In genomic region chrX:9201954-9202353, GRCm38 (mm10) we compare ENCODE assay signal across 15 mouse cellular contexts. TPM values are rescaled to one million over a fixed set of nuclear protein-coding genes. Genes with fewer than 3 reads are reported as not detected.
A peak's percentile ranks its signal among the peaks of the same experiment; 100 is the strongest.
DNase-seq lines count a peak whose midpoint lies in the region; ATAC-seq and TF ChIP-seq lines count a peak whose summit lies in the region.
"Had no signal": no experiment of that assay in that cellular context is flagged by ENCODE, and none has a peak within 500 bp of the region (broad histone marks: within the 10 kb centered on the region; RNA-seq: fewer than 3 reads in every experiment).

No protein-coding gene starts in this region.

- H3K36me3 ChIP-seq in midbrain, embryonic 12.5 days, result no peaks in the 10 kb centered on the region
- H3K36me3 ChIP-seq in midbrain, embryonic 11.5 days (ENCODE audit: control insufficient read depth, insufficient read depth, low read length), result no peaks in the 10 kb centered on the region
- H3K36me3 ChIP-seq in forebrain, embryonic 16.5 days (ENCODE audit: control insufficient read depth, insufficient read depth), result no peaks in the 10 kb centered on the region
- H3K36me3 ChIP-seq in midbrain, postnatal 0 days (ENCODE audit: insufficient read depth, low read length), result no peaks in the 10 kb centered on the region
- H3K36me3 ChIP-seq: embryonic facial prominence, embryonic 10.5 days; intestine, embryonic 15.5 days; liver, embryonic 12.5 days had no signal

- H3K4me2 ChIP-seq in midbrain, embryonic 12.5 days (replicated peaks), result 0 out of 2 replicates have a peak overlapping the region, but pooled peaks have one; percentile 3
- no peak overlapping the region for H3K4me2 ChIP-seq in midbrain, embryonic 11.5 days
- H3K4me2 ChIP-seq in forebrain, embryonic 16.5 days (ENCODE audit: low read length), result peak overlapping the region; percentile 35; the same call in 1 of the 2 replicates
- peak overlapping the region; percentile 16 for H3K4me2 ChIP-seq in midbrain, postnatal 0 days (ENCODE audit: low read depth, low read length, poor library complexity, severe bottlenecking)
- H3K4me2 ChIP-seq: intestine, embryonic 15.5 days; liver, embryonic 12.5 days had no signal

- no peak for TF ChIP-seq CTCF in cerebellum, adult 2 months (IDR thresholded peaks at IDR 0.05; ENCODE audit: borderline replicate concordance, insufficient read depth, low read depth, low read length)
- TF ChIP-seq CTCF in midbrain, postnatal 0 days (IDR thresholded peaks at IDR 0.05), result no peak

- peak overlapping the region; percentile 15 for H3K4me3 ChIP-seq in cerebellum, adult 2 months (replicated peaks; ENCODE audit: insufficient read depth, low read depth, low read length)
- H3K4me3 ChIP-seq in midbrain, embryonic 12.5 days, result no peak overlapping the region
- H3K4me3 ChIP-seq in midbrain, embryonic 11.5 days (ENCODE audit: low read depth, low read length), result no peak overlapping the region
- H3K4me3 ChIP-seq in forebrain, embryonic 16.5 days (replicated peaks; ENCODE audit: low read length), result peak overlapping the region; percentile 9
- peak overlapping the region; percentile 16; the same call in 1 of the 2 replicates for H3K4me3 ChIP-seq in midbrain, postnatal 0 days (ENCODE audit: low read depth, low read length)
- H3K4me3 ChIP-seq: embryonic facial prominence, embryonic 10.5 days; intestine, embryonic 15.5 days; liver, embryonic 12.5 days had no signal

- peaks cover 5% of the 10 kb centered on the region; the same call in 1 of the 2 replicates for H3K4me1 ChIP-seq in cerebellum, adult 2 months (ENCODE audit: control insufficient read depth, insufficient read depth, low read length)
- H3K4me1 ChIP-seq in midbrain, embryonic 12.5 days, result no peaks in the 10 kb centered on the region
- peaks cover 2% of the 10 kb centered on the region; the same call in 1 of the 2 replicates for H3K4me1 ChIP-seq in midbrain, embryonic 11.5 days (ENCODE audit: control insufficient read depth, insufficient read depth, low read length)
- no peaks in the 10 kb centered on the region for H3K4me1 ChIP-seq in forebrain, embryonic 16.5 days (replicated peaks; ENCODE audit: control insufficient read depth, insufficient read depth, low read length)
- no peaks in the 10 kb centered on the region for H3K4me1 ChIP-seq in midbrain, postnatal 0 days (ENCODE audit: insufficient read depth, low read length)
- H3K4me1 ChIP-seq: intestine, embryonic 15.5 days had no signal

- H3K9me3 ChIP-seq in midbrain, embryonic 12.5 days, result no peaks in the 10 kb centered on the region
- no peaks in the 10 kb centered on the region for H3K9me3 ChIP-seq in midbrain, embryonic 11.5 days (ENCODE audit: control insufficient read depth, low read length)
- no peaks in the 10 kb centered on the region for H3K9me3 ChIP-seq in forebrain, embryonic 16.5 days (ENCODE audit: control insufficient read depth, low read length)
- no peaks in the 10 kb centered on the region for H3K9me3 ChIP-seq in midbrain, postnatal 0 days (ENCODE audit: low read length)
- H3K9me3 ChIP-seq: intestine, embryonic 15.5 days; liver, embryonic 12.5 days had no signal

- no peak overlapping the region for H3K9ac ChIP-seq in midbrain, embryonic 12.5 days (replicated peaks)
- H3K9ac ChIP-seq in midbrain, embryonic 11.5 days (ENCODE audit: low read length), result no peak overlapping the region
- H3K9ac ChIP-seq in forebrain, embryonic 16.5 days (replicated peaks; ENCODE audit: low read depth, low read length), result no peak overlapping the region
- no peak overlapping the region for H3K9ac ChIP-seq in midbrain, postnatal 0 days (replicated peaks; ENCODE audit: low read length, poor library complexity, severe bottlenecking)
- H3K9ac ChIP-seq: intestine, embryonic 15.5 days; liver, embryonic 12.5 days had no signal

- peak overlapping the region; percentile 30; the same call in 1 of the 2 replicates for H3K27ac ChIP-seq in cerebellum, adult 2 months (ENCODE audit: insufficient read depth, low read length)
- no peak overlapping the region for H3K27ac ChIP-seq in midbrain, embryonic 12.5 days (replicated peaks)
- H3K27ac ChIP-seq in midbrain, embryonic 11.5 days (ENCODE audit: low read depth, low read length), result no peak overlapping the region
- H3K27ac ChIP-seq in forebrain, embryonic 16.5 days (ENCODE audit: low read length), result 0 out of 2 replicates have a peak overlapping the region, but pooled peaks have one; percentile 4
- no peak overlapping the region for H3K27ac ChIP-seq in midbrain, postnatal 0 days (ENCODE audit: low read depth, low read length)
- H3K27ac ChIP-seq: embryonic facial prominence, embryonic 10.5 days; intestine, embryonic 15.5 days; liver, embryonic 12.5 days had no signal

- TF ChIP-seq POLR2A in cerebellum, adult 2 months (IDR thresholded peaks at IDR 0.05; ENCODE audit: borderline replicate concordance, insufficient read depth, low read length), result no peak

- peak; percentile 31 for ATAC-seq in midbrain, embryonic 12.5 days (ENCODE audit: low FRiP score, low read depth)
- ATAC-seq in midbrain, embryonic 11.5 days (ENCODE audit: low FRiP score), result no peak
- ATAC-seq in forebrain, embryonic 16.5 days, result peak; percentile 60
- no peak for ATAC-seq in midbrain, postnatal 0 days (ENCODE audit: low FRiP score)
- ATAC-seq: intestine, embryonic 15.5 days; liver, embryonic 12.5 days had no signal

- WGBS in cerebellum, adult 2 months, result 47% methylated on average over 2 of the region's 2 CpGs
- WGBS in midbrain, embryonic 12.5 days, result 58% methylated on average over 2 of the region's 2 CpGs
- WGBS in midbrain, embryonic 11.5 days, result 71% methylated on average over 2 of the region's 2 CpGs
- WGBS in forebrain, embryonic 16.5 days, result 20% methylated on average over 2 of the region's 2 CpGs
- 53% methylated on average over 2 of the region's 2 CpGs for WGBS in midbrain, postnatal 0 days

- no peaks in the 10 kb centered on the region; the same call in 1 of the 2 replicates for H3K27me3 ChIP-seq in cerebellum, adult 2 months (ENCODE audit: control insufficient read depth, insufficient read depth, low read length)
- H3K27me3 ChIP-seq in midbrain, embryonic 12.5 days, result peaks cover 14% of the 10 kb centered on the region
- H3K27me3 ChIP-seq in midbrain, embryonic 11.5 days (ENCODE audit: control insufficient read depth, insufficient read depth, low read length), result peaks cover 7% of the 10 kb centered on the region; the same call in 1 of the 2 replicates
- no peaks in the 10 kb centered on the region for H3K27me3 ChIP-seq in forebrain, embryonic 16.5 days (replicated peaks; ENCODE audit: control insufficient read depth, insufficient read depth, low read length)
- H3K27me3 ChIP-seq in midbrain, postnatal 0 days (ENCODE audit: insufficient read depth, low read length), result no peaks in the 10 kb centered on the region
- H3K27me3 ChIP-seq: intestine, embryonic 15.5 days had no signal

- peak in 1 of 2 experiments; percentile 25 for DNase-seq in cerebellum, adult 2 months
- no peak for DNase-seq in cerebellum, postnatal 36 days
- DNase-seq in midbrain, embryonic 11.5 days (ENCODE audit: low spot score, missing footprints), result no peak
- DNase-seq in midbrain, postnatal 0 days (ENCODE audit: low spot score), result peak; percentile 6
- DNase-seq in urinary bladder, adult 2 months (ENCODE audit: low spot score), result no peak
- no peak for DNase-seq in cerebellum, adult 18-20 months
- DNase-seq: lung, postnatal 36 days had no signal

RNA-seq across cellular contexts. Expression of gene Lancl3, which starts 2.3 kb away (rescaled TPM):
- 5.0 and 5.5 TPM in 2 replicates for polyA plus RNA-seq in cerebellum, adult 2 months (2012; rRNA removed)
- polyA plus RNA-seq in midbrain, embryonic 12.5 days (2016; fragmentation: Nextera tagmentation; extraction: Ambion mirVana), result 2.1 and 2.9 TPM in 2 replicates
- 0.66 and 0.90 TPM in 2 replicates for polyA plus RNA-seq in midbrain, embryonic 11.5 days (2014; fragmentation: Nextera tagmentation; extraction: Ambion mirVana)
- polyA plus RNA-seq in forebrain, embryonic 16.5 days (2015; fragmentation: Nextera tagmentation; extraction: Ambion mirVana), result 10.4 and 10.7 TPM in 2 replicates
- 8.6 and 10.9 TPM in 2 replicates for total RNA-seq in midbrain, postnatal 0 days (2014; rRNA removed)
- polyA plus RNA-seq in midbrain, postnatal 0 days (2015; fragmentation: Nextera tagmentation; extraction: Ambion mirVana), result 2.6 and 3.0 TPM in 2 replicates
- polyA plus RNA-seq in urinary bladder, adult 2 months (2012; rRNA removed), result 3.4 and 3.5 TPM in 2 replicates

RNA-seq across cellular contexts. Expression of gene Gm14862, which starts 54.7 kb away (rescaled TPM):
- not detected in 2 replicates for polyA plus RNA-seq in cerebellum, adult 2 months (2012; rRNA removed)
- polyA plus RNA-seq in midbrain, embryonic 12.5 days (2016; fragmentation: Nextera tagmentation; extraction: Ambion mirVana), result 0.34 and 0.56 TPM in 2 replicates
- polyA plus RNA-seq in midbrain, embryonic 11.5 days (2014; fragmentation: Nextera tagmentation; extraction: Ambion mirVana), result 0.72 TPM in 1 of 2 replicates, not detected in the other
- not detected in 2 replicates for polyA plus RNA-seq in forebrain, embryonic 16.5 days (2015; fragmentation: Nextera tagmentation; extraction: Ambion mirVana)
- not detected in 2 replicates for total RNA-seq in midbrain, postnatal 0 days (2014; rRNA removed)
- not detected in 2 replicates for polyA plus RNA-seq in midbrain, postnatal 0 days (2015; fragmentation: Nextera tagmentation; extraction: Ambion mirVana)
- polyA plus RNA-seq in urinary bladder, adult 2 months (2012; rRNA removed), result not detected in 2 replicates
- total RNA-seq: heart, adult 8-10 months; left cerebral cortex, postnatal 10 days had no signal
- polyA plus RNA-seq: embryonic facial prominence, embryonic 10.5 days; intestine, embryonic 15.5 days; large intestine, adult 2 months had no signal

Comparison
In these comparisons a context has a peak if more than half of its experiments do, and no peak if none do; other contexts are left out.
1. H3K4me3 ChIP-seq: peak in cerebellum, adult 2 months (single experiment), forebrain, embryonic 16.5 days (single experiment) and midbrain, postnatal 0 days (single experiment); none in midbrain, embryonic 12.5 days (single experiment) and midbrain, embryonic 11.5 days (single experiment).
2. ATAC-seq: peak in midbrain, embryonic 12.5 days (single experiment) and forebrain, embryonic 16.5 days (single experiment); none in midbrain, embryonic 11.5 days (single experiment) and midbrain, postnatal 0 days (single experiment).
3. H3K27ac ChIP-seq: peak in cerebellum, adult 2 months (single experiment) and forebrain, embryonic 16.5 days (single experiment); none in midbrain, embryonic 12.5 days (single experiment), midbrain, embryonic 11.5 days (single experiment) and midbrain, postnatal 0 days (single experiment).